Mouse (Mus musculus): ENCODE measurements around the gene Kdm4a.

GRCm38 (mm10) chr4:118105256-118106053 is 74.4 kb downstream of the Kdm4a start:
- TF ChIP-seq GATA1 (IDR thresholded peaks at IDR 0.05; ENCODE audit: low read length), result no peak
- TF ChIP-seq TAL1 (IDR thresholded peaks at IDR 0.05; ENCODE audit: low read length), result no peak

All from erythroblast, embryonic 14.5 days (primary cell).